8 mouse cellular contexts compared by ENCODE assay signal in genomic region chr15:63997705-63998409, GRCm38 (mm10).
A peak's percentile ranks its signal among the peaks of the same experiment; 100 is the strongest.
DNase-seq lines count a peak whose midpoint lies in the region; ATAC-seq and TF ChIP-seq lines count a peak whose summit lies in the region.

No protein-coding gene starts in this region.

- peak; percentile 83 for TF ChIP-seq POLR2A in CH12.LX (IDR thresholded peaks at IDR 0.05; ENCODE audit: low read depth, low read length)
- TF ChIP-seq POLR2A in testis, adult 2 months (IDR thresholded peaks at IDR 0.05; ENCODE audit: control insufficient read depth, low read depth, low read length) = peak; percentile 89

- in situ Hi-C loops in CH12.LX (cut with MboI; ENCODE audit: low pct_ligation_motif_present, low pct_unique_long_range_greater_than_20kb, low sequenced_read_pairs) = no loop called here

- H3K9me3 ChIP-seq in CH12.LX (replicated peaks; ENCODE audit: low read length) = no peaks in the 10 kb centered on the region
- no peaks in the 10 kb centered on the region for H3K9me3 ChIP-seq in forebrain, embryonic 12.5 days
- no peaks in the 10 kb centered on the region for H3K9me3 ChIP-seq in heart, postnatal 0 days (replicated peaks; ENCODE audit: control insufficient read depth, low read length)
- no peaks in the 10 kb centered on the region for H3K9me3 ChIP-seq in liver, embryonic 16.5 days (replicated peaks; ENCODE audit: control insufficient read depth, low read length)
- no peaks in the 10 kb centered on the region for H3K9me3 ChIP-seq in neural tube, embryonic 13.5 days

- peaks cover 5 to 74% of the 10 kb centered on the region in 2 experiments; a peak in 2 of 4 replicates for H3K4me1 ChIP-seq in CH12.LX (ENCODE audit: control insufficient read depth in 1 of 2, insufficient read depth in 2 of 2)
- peaks cover 17% of the 10 kb centered on the region for H3K4me1 ChIP-seq in forebrain, embryonic 12.5 days
- H3K4me1 ChIP-seq in heart, postnatal 0 days (ENCODE audit: control insufficient read depth, insufficient read depth) = peaks cover 15% of the 10 kb centered on the region; the same call in 1 of the 2 replicates
- H3K4me1 ChIP-seq in liver, embryonic 16.5 days (ENCODE audit: control insufficient read depth, low read depth, low read length) = peaks cover 19% of the 10 kb centered on the region
- peaks cover 27% of the 10 kb centered on the region for H3K4me1 ChIP-seq in neural tube, embryonic 13.5 days (replicated peaks)
- H3K4me1 ChIP-seq in testis, adult 2 months (ENCODE audit: control insufficient read depth, insufficient read depth, low read length) = peaks cover 4% of the 10 kb centered on the region

- H3K27ac ChIP-seq in CH12.LX (ENCODE audit: insufficient read depth, low read depth) = peak overlapping the region; percentile 58
- H3K27ac ChIP-seq in forebrain, embryonic 12.5 days = peak overlapping the region; percentile 94
- peak overlapping the region; percentile 96 for H3K27ac ChIP-seq in heart, postnatal 0 days (ENCODE audit: low read depth)
- peak overlapping the region; percentile 89 for H3K27ac ChIP-seq in liver, embryonic 16.5 days (ENCODE audit: low read length)
- H3K27ac ChIP-seq in neural tube, embryonic 13.5 days (replicated peaks) = peak overlapping the region; percentile 97
- H3K27ac ChIP-seq in testis, adult 2 months (ENCODE audit: control insufficient read depth, insufficient read depth, low read depth, low read length) = peak overlapping the region; percentile 97

- H3K36me3 ChIP-seq in CH12.LX (replicated peaks in 1 of 2; ENCODE audit: control insufficient read depth in 1 of 2, insufficient read depth in 1 of 2, low read length in 1 of 2) = peaks cover 3 to 48% of the 10 kb centered on the region in 2 experiments
- H3K36me3 ChIP-seq in forebrain, embryonic 12.5 days (replicated peaks) = no peaks in the 10 kb centered on the region
- H3K36me3 ChIP-seq in heart, postnatal 0 days (replicated peaks; ENCODE audit: control insufficient read depth, insufficient read depth, low read length) = no peaks in the 10 kb centered on the region
- no peaks in the 10 kb centered on the region for H3K36me3 ChIP-seq in liver, embryonic 16.5 days (ENCODE audit: control insufficient read depth, insufficient read depth)
- no peaks in the 10 kb centered on the region for H3K36me3 ChIP-seq in neural tube, embryonic 13.5 days
- no peaks in the 10 kb centered on the region; the same call in 1 of the 2 replicates for H3K36me3 ChIP-seq in testis, adult 2 months (ENCODE audit: control insufficient read depth, insufficient read depth, low read length)

- DNase-seq in CH12.LX (ENCODE audit: extremely low read depth) = peak; percentile 99
- DNase-seq in c-Kit-positive CD71-positive TER-119-negative erythroid progenitor cells, embryonic 14.5 days (ENCODE audit: low read depth) = peak; percentile 91
- peak; percentile 94 for DNase-seq in heart, postnatal 0 days (ENCODE audit: low spot score)
- DNase-seq in kidney, postnatal 4 days = peak; percentile 95 to 98

- peak overlapping the region; percentile 68 to 92 (median 87) for H3K4me3 ChIP-seq in CH12.LX (replicated peaks in 1 of 3; ENCODE audit: low read depth in 2 of 3, low read length in 2 of 3, poor library complexity in 1 of 3)
- peak overlapping the region; percentile 86 for H3K4me3 ChIP-seq in forebrain, embryonic 12.5 days (replicated peaks)
- H3K4me3 ChIP-seq in heart, postnatal 0 days (ENCODE audit: low read depth, low read length) = peak overlapping the region; percentile 98
- peak overlapping the region; percentile 88 for H3K4me3 ChIP-seq in liver, embryonic 16.5 days (ENCODE audit: low read depth, low read length)
- peak overlapping the region; percentile 88 for H3K4me3 ChIP-seq in neural tube, embryonic 13.5 days
- H3K4me3 ChIP-seq in testis, adult 2 months (ENCODE audit: control insufficient read depth, low read depth, low read length) = peak overlapping the region; percentile 95

- no peak for TF ChIP-seq RAD21 in CH12.LX (IDR thresholded peaks at IDR 0.05; ENCODE audit: low read depth, low read length)

- no peak for TF ChIP-seq CTCF in CH12.LX (conservative IDR thresholded peaks at IDR 0.05 in 1 of 2, IDR thresholded peaks at IDR 0.05 in 1 of 2; ENCODE audit: low read depth in 2 of 2, low read length in 2 of 2)
- TF ChIP-seq CTCF in heart, postnatal 0 days (IDR thresholded peaks at IDR 0.05; ENCODE audit: low read depth) = no peak
- no peak for TF ChIP-seq CTCF in testis, adult 2 months (IDR thresholded peaks at IDR 0.05; ENCODE audit: control insufficient read depth, insufficient read depth, insufficient replicate concordance, low read depth, low read length)

- TF ChIP-seq EP300 in CH12.LX (IDR thresholded peaks at IDR 0.05; ENCODE audit: low read length) = 0 out of 2 replicates have a peak, but pooled peaks have one; percentile 8
- 0 out of 2 replicates have a peak, but pooled peaks have one; percentile 37 for TF ChIP-seq EP300 in heart, postnatal 0 days (IDR thresholded peaks at IDR 0.05; ENCODE audit: low read depth)

- dilution Hi-C loops in CH12.LX (cut with MboI; ENCODE audit: extremely low pct_ligation_motif_present, extremely low pct_unique_long_range_greater_than_20kb, low sequenced_read_pairs) = no loop called here

- ATAC-seq in forebrain, embryonic 12.5 days (ENCODE audit: low FRiP score) = peak; percentile 94
- peak; percentile 97 for ATAC-seq in heart, postnatal 0 days (ENCODE audit: insufficient read depth, low read depth)
- peak; percentile 92 for ATAC-seq in liver, embryonic 16.5 days (ENCODE audit: low read depth)
- ATAC-seq in neural tube, embryonic 13.5 days (ENCODE audit: low read depth) = peak; percentile 97

- peaks cover 36% of the 10 kb centered on the region for H3K79me2 ChIP-seq in CH12.LX (replicated peaks; ENCODE audit: control insufficient read depth, extremely low read depth, insufficient read depth, poor library complexity, severe bottlenecking)

- no peaks in the 10 kb centered on the region for H3K27me3 ChIP-seq in CH12.LX (replicated peaks)
- no peaks in the 10 kb centered on the region for H3K27me3 ChIP-seq in forebrain, embryonic 12.5 days
- no peaks in the 10 kb centered on the region for H3K27me3 ChIP-seq in heart, postnatal 0 days (ENCODE audit: control insufficient read depth, insufficient read depth, low read length)
- H3K27me3 ChIP-seq in liver, embryonic 16.5 days (ENCODE audit: control insufficient read depth, insufficient read depth, low read depth, low read length) = no peaks in the 10 kb centered on the region
- no peaks in the 10 kb centered on the region for H3K27me3 ChIP-seq in neural tube, embryonic 13.5 days
- H3K27me3 ChIP-seq in testis, adult 2 months (ENCODE audit: control insufficient read depth, insufficient read depth, low read length) = no peaks in the 10 kb centered on the region

- H3K4me2 ChIP-seq in CH12.LX (ENCODE audit: insufficient read depth, low read depth, poor library complexity, severe bottlenecking) = peak overlapping the region; percentile 98; the same call in 1 of the 2 replicates
- H3K4me2 ChIP-seq in forebrain, embryonic 12.5 days = peak overlapping the region; percentile 78
- peak overlapping the region; percentile 97 for H3K4me2 ChIP-seq in heart, postnatal 0 days (ENCODE audit: low read depth, low read length)
- peak overlapping the region; percentile 85 for H3K4me2 ChIP-seq in liver, embryonic 16.5 days (ENCODE audit: low read depth, low read length)
- H3K4me2 ChIP-seq in neural tube, embryonic 13.5 days = peak overlapping the region; percentile 77

- WGBS in forebrain, embryonic 12.5 days = under 1% methylated on average over 78 of the region's 104 CpGs
- WGBS in heart, postnatal 0 days = under 1% methylated on average over 75 of the region's 104 CpGs
- under 1% methylated on average over 62 of the region's 104 CpGs for WGBS in liver, embryonic 16.5 days (ENCODE audit: insufficient replicate concordance)
- under 1% methylated on average over 63 of the region's 104 CpGs for WGBS in neural tube, embryonic 13.5 days

- H3K9ac ChIP-seq in CH12.LX (ENCODE audit: insufficient read depth, low read depth) = peak overlapping the region; percentile 87
- H3K9ac ChIP-seq in forebrain, embryonic 12.5 days = peak overlapping the region; percentile 94
- H3K9ac ChIP-seq in heart, postnatal 0 days (replicated peaks; ENCODE audit: low read depth, low read length) = peak overlapping the region; percentile 90
- H3K9ac ChIP-seq in liver, embryonic 16.5 days (ENCODE audit: low read depth, low read length) = peak overlapping the region; percentile 83
- peak overlapping the region; percentile 93 for H3K9ac ChIP-seq in neural tube, embryonic 13.5 days

TF ChIP-seq in CH12.LX, 34 proteins besides CTCF, POLR2A, EP300 and RAD21 (continues in another document):
- TF ChIP-seq ZNF384 (IDR thresholded peaks at IDR 0.05; ENCODE audit: low read depth, low read length) = no peak
- peak; percentile 100 for TF ChIP-seq NRF1 (IDR thresholded peaks at IDR 0.05; ENCODE audit: low read depth, low read length)
- no peak; the same call in 1 of the 2 replicates for TF ChIP-seq GABPA (IDR thresholded peaks at IDR 0.05; ENCODE audit: insufficient replicate concordance, low read depth, low read length)
- TF ChIP-seq MAX (IDR thresholded peaks at IDR 0.05; ENCODE audit: low read length) = no peak
- peak; percentile 56 for TF ChIP-seq SIN3A (IDR thresholded peaks at IDR 0.05; ENCODE audit: low read length)
- no peak; the same call in 1 of the 2 replicates for TF ChIP-seq MEF2A (IDR thresholded peaks at IDR 0.05; ENCODE audit: borderline replicate concordance, low read depth, low read length)
- peak; percentile 95 for TF ChIP-seq ELF1 (IDR thresholded peaks at IDR 0.05; ENCODE audit: low read depth, low read length)
- 0 out of 2 replicates have a peak, but pooled peaks have one; percentile 25 for TF ChIP-seq ETS1 (conservative IDR thresholded peaks at IDR 0.05; ENCODE audit: low read depth, low read length)
- TF ChIP-seq CHD2 (IDR thresholded peaks at IDR 0.05; ENCODE audit: low read length) = peak; percentile 75
- peak; percentile 50 for TF ChIP-seq BHLHE40 (IDR thresholded peaks at IDR 0.05; ENCODE audit: low read depth, low read length)
- no peak for TF ChIP-seq E2F4 (IDR thresholded peaks at IDR 0.05; ENCODE audit: insufficient replicate concordance, low read depth, low read length)
- TF ChIP-seq POLR2AphosphoS2 (IDR thresholded peaks at IDR 0.05; ENCODE audit: low read depth, low read length) = no peak
- no peak for TF ChIP-seq JUND (conservative IDR thresholded peaks at IDR 0.05; ENCODE audit: low read depth, low read length)
- TF ChIP-seq UBTF (IDR thresholded peaks at IDR 0.05; ENCODE audit: low read depth, low read length) = peak; percentile 82
- TF ChIP-seq MYC (IDR thresholded peaks at IDR 0.05; ENCODE audit: low read depth, low read length) = no peak
- TF ChIP-seq TCF12 (IDR thresholded peaks at IDR 0.05; ENCODE audit: low read depth, low read length) = peak; percentile 85
- no peak for TF ChIP-seq SMC3 (IDR thresholded peaks at IDR 0.05; ENCODE audit: low read depth, low read length)
- no peak for TF ChIP-seq JUN (IDR thresholded peaks at IDR 0.05; ENCODE audit: insufficient read depth, low read depth, low read length)
- TF ChIP-seq TBP (conservative IDR thresholded peaks at IDR 0.05; ENCODE audit: low read depth, low read length) = 0 out of 2 replicates have a peak, but pooled peaks have one; percentile 58
- TF ChIP-seq ZMIZ1 (IDR thresholded peaks at IDR 0.05; ENCODE audit: low read depth, low read length) = peak; percentile 73

Comparison
In these comparisons a context has a peak if more than half of its experiments do, and no peak if none do; other contexts are left out.
1. Peak in every context shown above with its lines: DNase-seq, ATAC-seq, H3K4me3 ChIP-seq and H3K27ac ChIP-seq.